In the genomic region with DNA sequence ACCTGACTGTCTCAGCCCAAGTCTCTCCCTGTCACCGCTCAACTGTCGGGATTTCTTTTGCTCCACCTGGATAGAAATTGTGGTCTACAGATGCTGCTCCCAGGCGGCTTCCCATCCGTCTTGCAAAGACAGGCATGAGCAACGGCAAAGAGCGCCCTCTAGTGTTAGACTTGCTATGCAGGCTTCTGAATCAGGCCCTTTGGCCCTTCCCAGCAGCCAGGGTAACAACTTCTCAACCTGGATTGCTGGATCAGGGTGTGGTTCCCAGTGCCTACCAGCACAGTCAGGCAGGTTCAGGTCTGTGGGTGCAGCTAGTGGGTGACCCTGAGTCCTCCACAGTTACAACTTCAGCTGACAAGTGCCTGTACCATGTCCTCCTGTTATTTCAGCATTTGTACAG, we compare ENCODE assay signal across 10 mouse cellular contexts. TPM values are rescaled to one million over a fixed set of nuclear protein-coding genes. Genes with fewer than 3 reads are reported as not detected.
A peak's percentile ranks its signal among the peaks of the same experiment; 100 is the strongest.
DNase-seq lines count a peak whose midpoint lies in the region; ATAC-seq and TF ChIP-seq lines count a peak whose summit lies in the region.
"Had no signal": no experiment of that assay in that cellular context is flagged by ENCODE, and none has a peak within 500 bp of the region (broad histone marks: within the 10 kb centered on the region; RNA-seq: fewer than 3 reads in every experiment).

No protein-coding gene starts in this region.

- no peak overlapping the region for H3K9ac ChIP-seq in hindbrain, embryonic 11.5 days (ENCODE audit: low read depth, low read length)
- no peak overlapping the region for H3K9ac ChIP-seq in hindbrain, embryonic 16.5 days (ENCODE audit: low read depth, low read length)
- no peak overlapping the region for H3K9ac ChIP-seq in embryonic facial prominence, embryonic 11.5 days (replicated peaks; ENCODE audit: low read length)
- H3K9ac ChIP-seq in midbrain, postnatal 0 days (replicated peaks; ENCODE audit: low read length, poor library complexity, severe bottlenecking) = no peak overlapping the region
- no peak overlapping the region for H3K9ac ChIP-seq in stomach, postnatal 0 days (ENCODE audit: low read length)
- H3K9ac ChIP-seq: embryonic facial prominence, embryonic 13.5 days had no signal

- H3K27ac ChIP-seq in hindbrain, embryonic 11.5 days (ENCODE audit: low read depth, low read length) = no peak overlapping the region
- no peak overlapping the region for H3K27ac ChIP-seq in hindbrain, embryonic 16.5 days (ENCODE audit: low read depth, low read length)
- H3K27ac ChIP-seq in embryonic facial prominence, embryonic 11.5 days (replicated peaks; ENCODE audit: low read depth, low read length) = no peak overlapping the region
- H3K27ac ChIP-seq in midbrain, postnatal 0 days (ENCODE audit: low read depth, low read length) = no peak overlapping the region
- H3K27ac ChIP-seq in stomach, postnatal 0 days (replicated peaks) = no peak overlapping the region
- H3K27ac ChIP-seq: embryonic facial prominence, embryonic 13.5 days had no signal

- no peaks in the 10 kb centered on the region for H3K9me3 ChIP-seq in hindbrain, embryonic 11.5 days (ENCODE audit: control insufficient read depth, low read length)
- no peaks in the 10 kb centered on the region for H3K9me3 ChIP-seq in hindbrain, embryonic 16.5 days (ENCODE audit: control insufficient read depth, low read length)
- no peaks in the 10 kb centered on the region for H3K9me3 ChIP-seq in embryonic facial prominence, embryonic 11.5 days (replicated peaks; ENCODE audit: control insufficient read depth, low read length)
- H3K9me3 ChIP-seq in midbrain, postnatal 0 days (ENCODE audit: low read length) = no peaks in the 10 kb centered on the region
- H3K9me3 ChIP-seq in stomach, postnatal 0 days (ENCODE audit: control insufficient read depth, low read length) = no peaks in the 10 kb centered on the region
- H3K9me3 ChIP-seq: embryonic facial prominence, embryonic 13.5 days had no signal

- H3K27me3 ChIP-seq in hindbrain, embryonic 11.5 days (ENCODE audit: control insufficient read depth, insufficient read depth, low read length) = no peaks in the 10 kb centered on the region; the same call in 1 of the 2 replicates
- H3K27me3 ChIP-seq in hindbrain, embryonic 16.5 days (replicated peaks; ENCODE audit: control insufficient read depth, insufficient read depth, low read length) = no peaks in the 10 kb centered on the region
- no peaks in the 10 kb centered on the region for H3K27me3 ChIP-seq in embryonic facial prominence, embryonic 11.5 days (ENCODE audit: control insufficient read depth, insufficient read depth, low read length)
- no peaks in the 10 kb centered on the region for H3K27me3 ChIP-seq in midbrain, postnatal 0 days (ENCODE audit: insufficient read depth, low read length)
- H3K27me3 ChIP-seq in stomach, postnatal 0 days (ENCODE audit: control insufficient read depth, insufficient read depth, low read length) = no peaks in the 10 kb centered on the region
- H3K27me3 ChIP-seq: embryonic facial prominence, embryonic 13.5 days had no signal

- TF ChIP-seq CTCF in midbrain, postnatal 0 days (IDR thresholded peaks at IDR 0.05) = peak; percentile 88
- TF ChIP-seq CTCF in stomach, postnatal 0 days (IDR thresholded peaks at IDR 0.05; ENCODE audit: low read depth) = peak; percentile 96

- WGBS in hindbrain, embryonic 11.5 days = 2% methylated on average over 6 of the region's 6 CpGs
- 0% methylated on average over 6 of the region's 6 CpGs for WGBS in hindbrain, embryonic 16.5 days
- under 1% methylated on average over 6 of the region's 6 CpGs for WGBS in embryonic facial prominence, embryonic 11.5 days
- 2% methylated on average over 6 of the region's 6 CpGs for WGBS in midbrain, postnatal 0 days
- WGBS in stomach, postnatal 0 days = under 1% methylated on average over 6 of the region's 6 CpGs

- H3K36me3 ChIP-seq in hindbrain, embryonic 11.5 days (ENCODE audit: control insufficient read depth, insufficient read depth, low read length) = no peaks in the 10 kb centered on the region
- H3K36me3 ChIP-seq in hindbrain, embryonic 16.5 days (ENCODE audit: control insufficient read depth, insufficient read depth, low read length) = no peaks in the 10 kb centered on the region
- H3K36me3 ChIP-seq in embryonic facial prominence, embryonic 11.5 days (replicated peaks; ENCODE audit: control insufficient read depth, insufficient read depth, low read depth, low read length) = no peaks in the 10 kb centered on the region
- H3K36me3 ChIP-seq in midbrain, postnatal 0 days (ENCODE audit: insufficient read depth, low read length) = no peaks in the 10 kb centered on the region
- H3K36me3 ChIP-seq in stomach, postnatal 0 days (ENCODE audit: control insufficient read depth, insufficient read depth, low read length) = no peaks in the 10 kb centered on the region

- intact Hi-C loops in left cerebral cortex, postnatal 14 days (cut with DNase I) = loop anchor here (2.0 to 5.0 kb wide), 2 partner anchors 46 to 47 kb away; no protein-coding TSS in a partner anchor

- TF ChIP-seq EP300 in stomach, postnatal 0 days (optimal IDR thresholded peaks at IDR 0.05) = no peak

- H3K4me1 ChIP-seq in hindbrain, embryonic 11.5 days (replicated peaks; ENCODE audit: control insufficient read depth, insufficient read depth, low read length) = no peaks in the 10 kb centered on the region
- H3K4me1 ChIP-seq in hindbrain, embryonic 16.5 days (ENCODE audit: control insufficient read depth, insufficient read depth, low read depth, low read length) = no peaks in the 10 kb centered on the region
- no peaks in the 10 kb centered on the region for H3K4me1 ChIP-seq in embryonic facial prominence, embryonic 11.5 days (ENCODE audit: control insufficient read depth, insufficient read depth, low read length)
- no peaks in the 10 kb centered on the region for H3K4me1 ChIP-seq in midbrain, postnatal 0 days (ENCODE audit: insufficient read depth, low read length)
- H3K4me1 ChIP-seq in stomach, postnatal 0 days (replicated peaks; ENCODE audit: control insufficient read depth, insufficient read depth) = no peaks in the 10 kb centered on the region
- H3K4me1 ChIP-seq: embryonic facial prominence, embryonic 13.5 days had no signal

- no peak overlapping the region for H3K4me2 ChIP-seq in hindbrain, embryonic 11.5 days (replicated peaks; ENCODE audit: low read depth, low read length)
- no peak overlapping the region for H3K4me2 ChIP-seq in hindbrain, embryonic 16.5 days (ENCODE audit: low read length)
- no peak overlapping the region for H3K4me2 ChIP-seq in embryonic facial prominence, embryonic 11.5 days (ENCODE audit: low read depth, low read length)
- H3K4me2 ChIP-seq in midbrain, postnatal 0 days (ENCODE audit: low read depth, low read length, poor library complexity, severe bottlenecking) = no peak overlapping the region
- H3K4me2 ChIP-seq in stomach, postnatal 0 days (replicated peaks; ENCODE audit: low read depth) = no peak overlapping the region
- H3K4me2 ChIP-seq: embryonic facial prominence, embryonic 13.5 days had no signal

- peak; percentile 87 for DNase-seq in hindbrain, embryonic 11.5 days (ENCODE audit: low spot score)
- peak; percentile 29 to 52 for DNase-seq in adrenal gland, postnatal 4 days (ENCODE audit: low spot score in 2 of 2)
- DNase-seq in embryonic facial prominence, embryonic 11.5 days (ENCODE audit: low spot score) = peak; percentile 91
- peak; percentile 70 to 82 for DNase-seq in left cerebral cortex, postnatal 14 days (ENCODE audit: low spot score in 2 of 2)
- DNase-seq in midbrain, postnatal 0 days (ENCODE audit: low spot score) = peak; percentile 85
- DNase-seq in stomach, postnatal 0 days (ENCODE audit: low spot score) = peak; percentile 88

- no peak overlapping the region for H3K4me3 ChIP-seq in hindbrain, embryonic 11.5 days (ENCODE audit: low read depth, low read length)
- H3K4me3 ChIP-seq in hindbrain, embryonic 16.5 days (ENCODE audit: low read length) = no peak overlapping the region
- H3K4me3 ChIP-seq in embryonic facial prominence, embryonic 11.5 days (ENCODE audit: low read depth, low read length) = no peak overlapping the region
- H3K4me3 ChIP-seq in midbrain, postnatal 0 days (ENCODE audit: low read depth, low read length) = no peak overlapping the region
- no peak overlapping the region for H3K4me3 ChIP-seq in stomach, postnatal 0 days (ENCODE audit: low read depth, low read length)
- H3K4me3 ChIP-seq: embryonic facial prominence, embryonic 13.5 days had no signal

- no peak for ATAC-seq in hindbrain, embryonic 11.5 days (ENCODE audit: low FRiP score)
- no peak; the same call in 1 of the 2 replicates for ATAC-seq in hindbrain, embryonic 16.5 days
- no peak for ATAC-seq in embryonic facial prominence, embryonic 11.5 days (replicated peaks; ENCODE audit: insufficient number of reproducible peaks, low FRiP score, low TSS enrichment, low read depth)
- ATAC-seq in hematopoietic stem cell, adult 5-6 weeks (replicated peaks in 1 of 2; ENCODE audit: insufficient read depth in 1 of 2, low FRiP score in 2 of 2, low TSS enrichment in 1 of 2, low read depth in 1 of 2, poor library complexity in 2 of 2, severe bottlenecking in 2 of 2) = peak; percentile 53 to 72; a peak in 2 of 4 replicates
- ATAC-seq in midbrain, postnatal 0 days (ENCODE audit: low FRiP score) = no peak
- peak; percentile 89 for ATAC-seq in stomach, postnatal 0 days (ENCODE audit: low FRiP score, low TSS enrichment)

RNA-seq across cellular contexts. Expression of gene Gm853, which starts 23.9 kb away (rescaled TPM):
- polyA plus RNA-seq in hindbrain, embryonic 11.5 days (2014; fragmentation: Nextera tagmentation; extraction: Ambion mirVana) = 0.45 and 1.2 TPM in 2 replicates
- polyA plus RNA-seq in hindbrain, embryonic 16.5 days (2015; fragmentation: Nextera tagmentation; extraction: Ambion mirVana) = 1.3 and 1.4 TPM in 2 replicates
- total RNA-seq in adrenal gland, postnatal 4 days (2021) = not detected
- not detected in 2 replicates for polyA plus RNA-seq in embryonic facial prominence, embryonic 11.5 days (2014; fragmentation: Nextera tagmentation; extraction: Ambion mirVana)
- not detected in 2 replicates for total RNA-seq in hematopoietic stem cell, adult 5-6 weeks (2017)
- not detected for total RNA-seq in left cerebral cortex, postnatal 14 days (2021)
- total RNA-seq in midbrain, postnatal 0 days (2014; rRNA removed) = 0.49 TPM in 1 of 2 replicates, not detected in the other
- polyA plus RNA-seq in midbrain, postnatal 0 days (2015; fragmentation: Nextera tagmentation; extraction: Ambion mirVana) = not detected in 2 replicates
- polyA plus RNA-seq in stomach, postnatal 0 days (2015; fragmentation: Nextera tagmentation; extraction: Ambion mirVana) = not detected in 2 replicates
- polyA plus RNA-seq: embryonic facial prominence, embryonic 13.5 days; neural tube, embryonic 14.5 days had no signal

RNA-seq across cellular contexts. Expression of gene Serinc2, which starts 32.9 kb away (rescaled TPM):
- 57.9 and 58.8 TPM in 2 replicates for polyA plus RNA-seq in hindbrain, embryonic 11.5 days (2014; fragmentation: Nextera tagmentation; extraction: Ambion mirVana)
- 31.9 and 38.7 TPM in 2 replicates for polyA plus RNA-seq in hindbrain, embryonic 16.5 days (2015; fragmentation: Nextera tagmentation; extraction: Ambion mirVana)
- total RNA-seq in adrenal gland, postnatal 4 days (2021) = 1 to 10 TPM; 2.5 to 4.2 TPM
- polyA plus RNA-seq in embryonic facial prominence, embryonic 11.5 days (2014; fragmentation: Nextera tagmentation; extraction: Ambion mirVana) = 82.7 and 98.5 TPM in 2 replicates
- total RNA-seq in hematopoietic stem cell, adult 5-6 weeks (2017) = not detected in 2 replicates
- 1 to 10 TPM; 3.5 to 3.8 TPM for total RNA-seq in left cerebral cortex, postnatal 14 days (2021)
- total RNA-seq in midbrain, postnatal 0 days (2014; rRNA removed) = 12.6 and 13.5 TPM in 2 replicates
- polyA plus RNA-seq in midbrain, postnatal 0 days (2015; fragmentation: Nextera tagmentation; extraction: Ambion mirVana) = 11.1 and 12.3 TPM in 2 replicates
- polyA plus RNA-seq in stomach, postnatal 0 days (2015; fragmentation: Nextera tagmentation; extraction: Ambion mirVana) = 137 and 142 TPM in 2 replicates

Comparison
In these comparisons a context has a peak if more than half of its experiments do, and no peak if none do; other contexts are left out.
1. ATAC-seq: peak in hematopoietic stem cell, adult 5-6 weeks (2 of 2) and stomach, postnatal 0 days (single experiment); none in hindbrain, embryonic 11.5 days (single experiment), hindbrain, embryonic 16.5 days (single experiment), embryonic facial prominence, embryonic 11.5 days (single experiment) and midbrain, postnatal 0 days (single experiment).
2. DNase-seq: peak in every context shown above with its lines; median percentile 91 in embryonic facial prominence, embryonic 11.5 days; 88 in stomach, postnatal 0 days; 87 in hindbrain, embryonic 11.5 days; 85 in midbrain, postnatal 0 days; 76 in left cerebral cortex, postnatal 14 days; 40 in adrenal gland, postnatal 4 days.